ENCODE assay signal across 24 mouse cellular contexts in genomic region chr2:115126625-115127369, GRCm38 (mm10).
"Had no signal": no experiment of that assay in that cellular context is flagged by ENCODE, and none has a peak within 500 bp of the region (broad histone marks: within the 10 kb centered on the region; RNA-seq: fewer than 3 reads in every experiment).

No protein-coding gene starts in this region.

- H3K4me1 ChIP-seq: heart, embryonic 10.5 days; heart, embryonic 12.5 days; kidney, embryonic 15.5 days; limb, embryonic 12.5 days had no signal

- ATAC-seq: hindbrain, embryonic 16.5 days; intestine, embryonic 16.5 days had no signal

- H3K9me3 ChIP-seq: heart, embryonic 10.5 days; heart, embryonic 12.5 days; kidney, embryonic 15.5 days; limb, embryonic 10.5 days; limb, embryonic 12.5 days had no signal

- DNase-seq: gastrocnemius, adult 2 months; gastrocnemius, postnatal 10 days; gastrocnemius, postnatal 25 days; heart, adult 18-20 months; heart, postnatal 10 days; heart, postnatal 4 days; kidney, adult 11 months; kidney, adult 2 months; kidney, adult 9 months; kidney, postnatal 14 days; kidney, postnatal 36 days; liver had no signal

- H3K4me3 ChIP-seq: gastrocnemius, adult 2 months; heart, embryonic 10.5 days; heart, embryonic 12.5 days; kidney, embryonic 15.5 days; layer of hippocampus, adult 2 months; left cerebral cortex, adult 2 months; limb, embryonic 10.5 days; limb, embryonic 12.5 days had no signal

- H3K27ac ChIP-seq: gastrocnemius, adult 2 months; heart, embryonic 10.5 days; hindbrain, embryonic 14.5 days; kidney, embryonic 15.5 days; kidney, postnatal 0 days; layer of hippocampus, adult 2 months; left cerebral cortex, adult 2 months; limb, embryonic 10.5 days; limb, embryonic 12.5 days had no signal

- H3K36me3 ChIP-seq: heart, embryonic 10.5 days; heart, embryonic 12.5 days; kidney, embryonic 15.5 days; limb, embryonic 10.5 days; limb, embryonic 12.5 days had no signal

- H3K27me3 ChIP-seq: heart, embryonic 12.5 days; kidney, embryonic 15.5 days had no signal

- H3K9ac ChIP-seq: heart, embryonic 12.5 days; hindbrain, embryonic 14.5 days; kidney, embryonic 15.5 days; limb, embryonic 12.5 days had no signal

- H3K4me2 ChIP-seq: heart, embryonic 12.5 days; hindbrain, embryonic 14.5 days; kidney, embryonic 15.5 days; limb, embryonic 12.5 days; liver, embryonic 11.5 days had no signal
